Mouse (Mus musculus) hindbrain, embryonic 13.5 days (tissue): ENCODE measurements around the gene Myo15b. TPM values are rescaled to one million over a fixed set of nuclear protein-coding genes. Genes with fewer than 3 reads are reported as not detected.

Experiments used
- ATAC-seq: fragments of 200-750 bp; cut with Nextera tagmentation; 2 replicates; pipeline ENCODE4 v1.8.0; 2017; ENCODE audit warnings: moderate TSS enrichment; ENCODE audit not compliant: low FRiP score
- H3K27ac ChIP-seq: fragments of 300-500 bp; sonication (generic); 2 replicates; pipeline ENCODE4 v1.5.1; 2015; ENCODE audit warnings: inconsistent platforms, mild to moderate bottlenecking, moderate library complexity
- H3K27me3 ChIP-seq: fragments of 300-500 bp; sonication (generic); 2 replicates; pipeline ENCODE4 v1.6.1; 2015; ENCODE audit warnings: mild to moderate bottlenecking, inconsistent platforms
- H3K36me3 ChIP-seq: fragments of 300-500 bp; sonication (generic); 2 replicates; pipeline ENCODE4 v1.6.1; 2015; ENCODE audit warnings: mild to moderate bottlenecking, inconsistent platforms
- H3K4me1 ChIP-seq: fragments of 300-500 bp; sonication (generic); replicated peaks from 2 replicates; pipeline ENCODE4 v1.6.1; 2015; ENCODE audit warnings: inconsistent platforms
- H3K4me2 ChIP-seq: fragments of 300-500 bp; sonication (generic); 2 replicates; pipeline ENCODE4 v1.6.1; 2015; ENCODE audit warnings: inconsistent platforms, mild to moderate bottlenecking, moderate library complexity
- H3K4me3 ChIP-seq: fragments of 300-500 bp; sonication (generic); 2 replicates; pipeline ENCODE4 v1.5.1; 2015; ENCODE audit warnings: mild to moderate bottlenecking, inconsistent platforms
- H3K9ac ChIP-seq: fragments of 300-500 bp; sonication (generic); 2 replicates; pipeline ENCODE4 v1.6.1; 2015; ENCODE audit warnings: mild to moderate bottlenecking, inconsistent platforms
- H3K9me3 ChIP-seq: fragments of 300-500 bp; sonication (generic); 2 replicates; pipeline ENCODE4 v1.6.1; 2016; ENCODE audit warnings: inconsistent platforms
- WGBS: fragments of 180-500 bp; shearing (Covaris S2); methylation state at CpG from one replicate; pipeline ENCODE4 v1.1.7; 2015; 5-methylcytosine and 5-hydroxymethylcytosine counted together
- polyA plus RNA-seq: library from polyadenylated mRNA; unstranded; fragments of >200 nt; fragmentation: Nextera tagmentation; extraction: Ambion mirVana; gene quantifications from 2 replicates; pipeline ENCODE4 v1.2.1, GENCODE M21; 2015

The Myo15b gene
- polyA plus RNA-seq, 1 experiment from 2014 or later, result not detected

DNA sequence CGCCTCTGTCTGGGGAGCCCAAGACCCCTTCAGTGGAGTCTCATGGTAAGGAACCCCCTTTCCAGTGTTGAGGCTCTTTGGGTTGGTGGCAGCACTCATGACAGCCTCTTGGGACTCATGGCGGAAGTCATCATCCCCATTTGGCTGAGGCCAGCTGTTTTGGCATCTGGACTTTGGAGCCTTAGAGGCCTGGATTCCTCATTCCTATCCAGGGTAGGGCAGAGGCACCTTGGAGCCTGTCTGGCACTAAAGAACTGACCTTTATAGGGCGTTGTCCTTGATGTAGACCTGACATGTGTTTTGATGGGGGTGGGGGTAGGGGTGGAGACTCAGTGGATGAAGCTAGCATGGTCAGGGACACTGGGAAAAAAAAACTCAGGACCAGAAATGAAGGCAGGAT lies 26.2 kb downstream of the Myo15b start:
- Histone ChIP-seq H3K4me2 (no peak overlapping the region), H3K36me3 (no peaks in the 10 kb centered on the region), H3K9me3 (no peaks in the 10 kb centered on the region), H3K9ac (no peak overlapping the region), H3K4me3 (no peak overlapping the region), H3K27me3 (peaks cover 31% of the 10 kb centered on the region), H3K4me1 (no peaks in the 10 kb centered on the region), H3K27ac (no peak overlapping the region)
- WGBS, result 93% methylated on average over 3 of the region's 3 CpGs
- no peak for ATAC-seq

GRCm38 (mm10) chr11:115885281-115885680 lies 27.1 kb downstream of the Myo15b start:
- Histone ChIP-seq H3K9me3 (no peaks in the 10 kb centered on the region), H3K36me3 (no peaks in the 10 kb centered on the region), H3K4me2 (no peak overlapping the region), H3K4me3 (no peak overlapping the region), H3K27me3 (peaks cover 29% of the 10 kb centered on the region), H3K9ac (no peak overlapping the region), H3K27ac (no peak overlapping the region), H3K4me1 (no peaks in the 10 kb centered on the region)
- 76% methylated on average over 11 of the region's 11 CpGs for WGBS
- ATAC-seq, result no peak

- 86% methylated on average over 8 of the region's 11 CpGs for WGBS
- Histone ChIP-seq H3K9ac (no peak overlapping the region), H3K4me3 (no peak overlapping the region), H3K4me1 (no peaks in the 10 kb centered on the region), H3K9me3 (no peaks in the 10 kb centered on the region), H3K27me3 (peaks cover 29% of the 10 kb centered on the region), H3K36me3 (no peaks in the 10 kb centered on the region), H3K4me2 (no peak overlapping the region), H3K27ac (no peak overlapping the region)
- no peak for ATAC-seq
These were observed 28.2 kb downstream of the Myo15b start for GRCm38 (mm10) chr11:115886446-115886845.

DNA sequence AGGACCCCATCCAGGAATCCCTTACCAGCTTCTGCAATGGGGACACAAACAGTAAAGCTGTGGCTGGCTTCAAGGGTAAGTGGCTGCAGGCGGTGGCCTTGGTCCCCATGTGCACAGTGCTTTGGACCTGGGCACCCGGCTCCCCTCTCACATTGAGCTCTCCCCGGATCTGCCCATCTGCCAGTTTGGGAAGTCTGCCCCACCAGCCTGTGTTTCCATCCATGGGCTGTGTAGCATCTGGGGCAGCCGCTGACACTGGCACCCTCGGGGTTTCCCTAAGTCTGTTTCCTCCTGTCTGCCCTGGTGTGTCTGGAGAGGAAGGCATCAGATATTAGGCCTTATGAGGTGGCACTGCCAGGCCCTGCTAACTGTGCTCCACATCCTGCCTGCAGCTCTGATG lies 29.8 kb downstream of the Myo15b start:
- Histone ChIP-seq H3K27me3 (peaks cover 16% of the 10 kb centered on the region), H3K36me3 (peaks cover 11% of the 10 kb centered on the region), H3K4me1 (no peaks in the 10 kb centered on the region), H3K27ac (no peak overlapping the region), H3K9me3 (no peaks in the 10 kb centered on the region), H3K4me2 (no peak overlapping the region), H3K9ac (0 out of 2 replicates have a peak overlapping the region, but pooled peaks have one; percentile 4), H3K4me3 (no peak overlapping the region)
- WGBS, result 87% methylated on average over 5 of the region's 5 CpGs
- no peak for ATAC-seq

DNA sequence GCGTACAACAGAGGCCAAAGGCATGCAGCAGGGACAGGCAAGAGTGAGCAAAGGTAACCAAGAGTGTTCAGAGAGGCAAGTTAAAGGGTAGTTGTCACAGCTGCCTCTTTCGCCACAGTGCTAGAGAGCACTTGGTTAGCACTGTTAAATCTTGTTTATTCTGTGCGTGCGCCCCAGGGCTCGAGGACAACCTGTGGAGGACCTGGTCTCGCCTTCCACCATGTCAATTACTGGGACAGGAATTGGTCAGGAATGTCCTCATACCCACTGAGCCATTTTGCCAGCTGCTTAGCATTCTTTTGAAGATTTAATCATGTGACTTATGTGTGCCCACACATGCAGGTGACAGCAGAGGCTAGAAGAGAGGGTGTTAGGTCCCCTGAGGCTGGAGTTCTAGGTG lies 31.0 kb downstream of the Myo15b start:
- Histone ChIP-seq H3K4me2 (no peak overlapping the region), H3K4me1 (no peaks in the 10 kb centered on the region), H3K4me3 (no peak overlapping the region), H3K27me3 (peaks cover 5% of the 10 kb centered on the region), H3K27ac (no peak overlapping the region), H3K36me3 (peaks cover 23% of the 10 kb centered on the region), H3K9ac (no peak overlapping the region), H3K9me3 (no peaks in the 10 kb centered on the region)
- no peak for ATAC-seq
- 88% methylated on average over 6 of the region's 6 CpGs for WGBS

- H3K36me3 ChIP-seq, result peaks cover 53% of the 10 kb centered on the region
- H3K9me3 ChIP-seq, result no peaks in the 10 kb centered on the region
- H3K27me3 ChIP-seq, result no peaks in the 10 kb centered on the region
- no peaks in the 10 kb centered on the region for H3K4me1 ChIP-seq
- whole genome bisulfite sequencing, result 62% methylated on average over 6 of the region's 6 CpGs
- H3K4me2 ChIP-seq, result no peak overlapping the region
- H3K4me3 ChIP-seq, result no peak overlapping the region
- no peak for ATAC-seq
- no peak overlapping the region for H3K9ac ChIP-seq
- H3K27ac ChIP-seq, result no peak overlapping the region; the same call in 1 of the 2 replicates
These were observed 34.0 kb downstream of the Myo15b start for GRCm38 (mm10) chr11:115892213-115892612.

DNA sequence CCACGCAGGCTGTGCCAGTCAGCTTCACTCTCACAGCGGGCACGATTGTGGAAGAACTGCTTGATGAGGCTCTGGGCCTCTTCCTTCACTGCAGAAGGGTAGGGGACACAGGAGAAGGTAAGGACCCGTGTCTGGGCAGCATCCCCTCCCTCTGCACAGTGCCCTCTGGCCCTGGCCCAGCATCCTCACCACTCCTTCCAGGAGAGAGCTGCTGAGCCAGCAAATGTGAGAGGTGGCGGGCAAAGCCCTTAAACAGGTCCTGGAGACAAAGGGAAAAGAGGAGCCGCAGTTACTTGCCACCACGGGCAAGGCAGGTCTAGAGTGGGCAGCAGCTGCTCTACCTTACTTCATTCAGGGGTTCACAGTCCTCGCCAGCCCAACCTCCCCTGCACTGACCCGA lies 34.9 kb downstream of the Myo15b start:
- no peaks in the 10 kb centered on the region for H3K9me3 ChIP-seq
- H3K27ac ChIP-seq, result no peak overlapping the region
- peak overlapping the region; percentile 5; the same call in 1 of the 2 replicates for H3K9ac ChIP-seq
- 86% methylated on average over 9 of the region's 9 CpGs for WGBS
- no peak overlapping the region for H3K4me3 ChIP-seq
- H3K27me3 ChIP-seq, result no peaks in the 10 kb centered on the region
- peaks cover 59% of the 10 kb centered on the region for H3K36me3 ChIP-seq
- no peaks in the 10 kb centered on the region for H3K4me1 ChIP-seq
- ATAC-seq, result no peak
- no peak overlapping the region for H3K4me2 ChIP-seq

DNA sequence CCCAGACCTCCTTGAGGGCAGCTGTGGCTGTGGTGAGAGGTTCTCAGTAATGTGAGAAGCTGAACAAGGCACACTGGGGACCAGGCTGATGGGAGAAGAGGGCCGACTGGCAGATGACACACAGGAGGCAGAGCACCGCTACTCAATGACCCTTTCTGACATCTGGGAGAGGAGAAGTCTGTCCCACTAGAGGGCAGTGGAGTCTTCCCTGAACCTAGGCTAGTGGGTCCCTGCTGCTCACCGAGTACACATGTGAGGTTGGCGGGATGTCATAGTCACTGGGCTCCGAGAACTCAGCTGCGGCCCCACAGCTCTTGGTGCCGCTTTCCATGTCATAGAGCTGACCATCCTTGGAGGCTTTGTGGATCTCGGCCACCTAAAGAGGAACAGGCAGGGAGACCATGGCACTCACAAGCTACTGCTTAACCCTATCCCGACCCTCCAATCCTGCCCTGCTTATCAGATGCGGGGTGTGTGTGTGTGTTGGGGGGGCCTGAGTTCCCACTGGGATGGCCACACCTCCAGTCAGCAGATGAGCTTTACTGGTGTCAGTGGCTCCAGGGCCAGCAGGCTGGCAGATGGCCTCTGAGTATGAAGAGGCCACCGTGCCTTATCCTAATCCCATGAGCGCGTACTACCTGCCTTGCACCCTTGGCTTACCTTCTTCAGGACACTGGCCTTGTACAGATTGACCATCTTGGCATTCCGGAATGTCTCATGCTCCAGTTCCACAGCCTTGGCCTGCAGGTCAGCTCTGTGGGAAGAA lies 36.7 kb downstream of the Myo15b start:
- Histone ChIP-seq H3K9me3 (no peaks in the 10 kb centered on the region), H3K4me1 (peaks cover 8% of the 10 kb centered on the region), H3K27ac (no peak overlapping the region), H3K4me2 (no peak overlapping the region), H3K27me3 (no peaks in the 10 kb centered on the region), H3K4me3 (no peak overlapping the region), H3K36me3 (peaks cover 59% of the 10 kb centered on the region), H3K9ac (no peak overlapping the region)
- WGBS, result 77% methylated on average over 14 of the region's 14 CpGs
- ATAC-seq, result no peak

DNA sequence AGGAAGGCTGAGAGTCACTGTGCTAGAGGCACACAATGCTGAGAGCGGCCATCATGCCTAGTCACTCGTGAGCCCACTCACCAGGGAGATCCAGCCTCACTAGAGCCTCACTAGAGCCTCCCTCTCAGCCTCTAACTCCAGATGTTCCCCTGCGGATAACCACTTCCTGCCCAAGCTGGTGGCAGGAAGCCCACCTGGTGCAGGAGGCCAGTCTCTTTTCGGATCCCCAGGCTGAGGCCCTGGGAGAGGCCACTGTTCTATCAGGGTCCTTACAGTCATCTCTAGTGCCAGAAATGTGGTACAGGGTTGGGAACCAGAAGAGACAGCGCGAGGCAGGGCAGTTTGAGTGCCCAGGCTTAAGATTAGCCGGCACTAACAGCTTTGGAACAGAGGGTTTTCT lies 40.2 kb downstream of the Myo15b start:
- H3K4me1 ChIP-seq, result peaks cover 25% of the 10 kb centered on the region
- WGBS, result 91% methylated on average over 7 of the region's 7 CpGs
- H3K36me3 ChIP-seq, result peaks cover 44% of the 10 kb centered on the region
- no peak overlapping the region for H3K4me3 ChIP-seq
- no peaks in the 10 kb centered on the region for H3K27me3 ChIP-seq
- no peak overlapping the region for H3K4me2 ChIP-seq
- H3K9ac ChIP-seq, result no peak overlapping the region
- ATAC-seq, result no peak
- no peak overlapping the region for H3K27ac ChIP-seq
- H3K9me3 ChIP-seq, result no peaks in the 10 kb centered on the region

DNA sequence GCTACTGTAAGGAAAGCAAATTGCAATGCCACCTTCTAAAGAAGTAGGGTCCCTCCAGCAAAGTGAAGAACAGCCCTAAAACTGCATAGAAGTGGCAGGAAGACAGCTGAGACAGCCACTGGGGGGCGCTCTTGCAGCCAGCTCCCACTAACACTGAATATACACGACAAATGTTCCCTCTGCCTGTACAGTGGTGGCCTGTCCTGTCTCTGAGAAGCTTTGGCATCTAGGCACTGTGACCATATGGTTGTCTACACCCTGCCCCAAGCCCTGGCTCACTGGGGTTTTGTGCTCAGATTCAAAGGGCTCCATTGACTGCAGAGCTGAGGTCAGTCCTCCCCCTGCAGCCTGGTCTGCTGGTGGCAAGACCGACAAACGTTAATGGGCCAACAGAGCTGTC lies 40.7 kb downstream of the Myo15b start:
- ATAC-seq, result no peak
- Histone ChIP-seq H3K4me1 (peaks cover 30% of the 10 kb centered on the region), H3K9ac (no peak overlapping the region), H3K9me3 (no peaks in the 10 kb centered on the region), H3K27me3 (no peaks in the 10 kb centered on the region), H3K4me2 (no peak overlapping the region), H3K4me3 (no peak overlapping the region), H3K36me3 (peaks cover 39% of the 10 kb centered on the region), H3K27ac (no peak overlapping the region)
- WGBS, result 7% methylated on average over 4 of the region's 4 CpGs

DNA sequence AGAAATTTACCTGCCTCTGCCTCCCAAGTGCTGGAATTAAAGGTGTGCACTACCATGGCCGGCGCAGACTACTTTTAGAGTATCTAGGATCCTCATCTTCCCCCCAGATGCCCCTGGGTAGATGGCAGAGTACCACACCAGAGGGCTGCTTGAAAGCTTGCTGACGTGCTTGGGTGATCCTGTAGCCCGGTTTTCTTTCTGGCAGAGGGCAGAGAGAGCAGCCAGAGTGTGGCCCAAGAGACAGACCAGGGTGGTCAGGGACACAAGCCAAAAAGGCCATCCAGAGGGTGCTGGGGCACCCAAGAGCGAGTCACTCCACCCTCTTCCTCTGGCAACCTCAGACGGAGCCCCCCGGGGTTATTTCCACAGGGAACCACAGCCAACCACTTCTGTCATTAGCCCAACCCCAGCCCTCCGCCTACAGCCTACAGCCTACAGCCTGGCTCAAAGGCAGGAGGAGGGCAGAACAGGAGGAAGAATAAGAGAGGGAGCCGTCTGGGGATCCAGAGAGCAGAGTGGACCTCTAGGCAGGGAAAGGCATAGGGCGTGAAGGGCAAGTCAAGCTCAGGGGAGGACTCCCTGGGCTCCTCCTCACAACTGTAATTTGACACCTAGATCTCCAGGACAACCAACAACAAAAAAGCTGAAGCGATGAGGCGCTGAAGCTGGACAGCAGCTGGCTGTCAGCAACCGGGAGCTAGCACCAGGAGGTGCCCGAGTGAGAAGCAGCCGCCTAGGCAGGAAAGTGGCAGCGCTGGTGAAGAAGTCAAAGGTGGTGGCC lies 41.5 kb downstream of the Myo15b start, which contains the start of gene Smim5:
Gene Smim5 (plus strand): TSS at position 481 of the 781 bp plus-strand sequence.
- H3K27ac ChIP-seq, result peak within 1 kb of the TSS; percentile 26; the same call in 1 of the 2 replicates
- no peak within 1 kb of the TSS for H3K4me3 ChIP-seq
- no peak for ATAC-seq
- peak within 1 kb of the TSS; percentile 53; the same call in 1 of the 2 replicates for H3K9ac ChIP-seq
- no peaks in the 10 kb centered on the region for H3K27me3 ChIP-seq
- H3K9me3 ChIP-seq, result no peaks in the 10 kb centered on the region
- WGBS, result 30% methylated on average over 16 of the region's 16 CpGs
- H3K36me3 ChIP-seq, result peaks cover 32% of the 10 kb centered on the region
- peaks cover 31% of the 10 kb centered on the region for H3K4me1 ChIP-seq
- 0 out of 2 replicates have a peak within 1 kb of the TSS, but pooled peaks have one; percentile 10 for H3K4me2 ChIP-seq

DNA sequence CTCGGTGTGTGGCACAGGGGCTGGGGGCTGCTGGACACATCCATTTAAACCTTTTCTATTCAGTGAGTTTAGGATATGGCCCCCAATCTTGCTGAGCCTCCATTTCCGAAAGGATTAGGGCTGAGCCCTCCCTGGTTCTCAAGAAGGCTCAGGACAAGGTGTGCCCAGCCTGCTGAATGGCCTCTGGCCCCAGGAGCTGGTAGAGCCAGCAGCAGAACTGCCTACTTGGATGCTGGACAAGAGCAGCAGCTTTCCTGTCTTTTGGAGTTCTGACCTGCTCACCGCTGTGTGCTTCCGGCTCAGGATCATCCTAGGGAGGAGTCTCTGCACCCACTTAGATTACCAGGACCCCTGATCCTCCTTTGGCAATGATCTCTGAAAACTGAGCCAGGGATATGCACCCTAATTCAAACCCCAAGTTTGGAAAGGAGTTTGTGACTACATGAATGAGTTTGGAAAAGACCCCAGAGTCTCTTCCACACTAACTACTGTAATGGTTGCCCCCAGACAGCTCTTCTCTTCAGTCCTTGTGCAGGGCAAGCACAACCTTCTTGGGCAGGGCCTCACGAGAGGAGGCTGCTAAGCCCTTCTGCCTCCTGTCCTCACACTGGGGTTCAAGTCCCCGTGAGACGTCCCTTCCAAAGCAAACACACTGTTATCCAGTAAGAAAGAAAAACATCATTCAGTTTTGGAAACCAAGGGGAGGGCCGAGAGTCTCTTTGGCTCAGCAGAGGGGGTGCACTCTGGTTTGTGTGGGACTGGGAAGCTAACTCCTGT lies 42.5 kb downstream of the Myo15b start:
- H3K4me3 ChIP-seq, result no peak overlapping the region
- no peak for ATAC-seq
- 0 out of 2 replicates have a peak overlapping the region, but pooled peaks have one; percentile 8 for H3K27ac ChIP-seq
- peak overlapping the region; percentile 53; the same call in 1 of the 2 replicates for H3K9ac ChIP-seq
- no peaks in the 10 kb centered on the region for H3K27me3 ChIP-seq
- H3K4me2 ChIP-seq, result 0 out of 2 replicates have a peak overlapping the region, but pooled peaks have one; percentile 10
- peaks cover 41% of the 10 kb centered on the region for H3K4me1 ChIP-seq
- WGBS, result 80% methylated on average over 8 of the region's 8 CpGs
- peaks cover 26% of the 10 kb centered on the region for H3K36me3 ChIP-seq
- no peaks in the 10 kb centered on the region for H3K9me3 ChIP-seq
